Mouse (Mus musculus) midbrain, embryonic 15.5 days (tissue): ENCODE measurements around the gene Fsip1. TPM values are rescaled to one million over a fixed set of nuclear protein-coding genes. Genes with fewer than 3 reads are reported as not detected.

Experiments
- ATAC-seq: fragments of 200-750 bp; cut with Nextera tagmentation; replicated peaks from 2 replicates; pipeline ENCODE4 v1.8.0; 2017; ENCODE audit warnings: moderate TSS enrichment
- H3K27ac ChIP-seq: fragments of 300-500 bp; sonication (generic); 2 replicates; pipeline ENCODE4 v1.5.1; 2015; ENCODE audit warnings: mild to moderate bottlenecking, inconsistent platforms
- H3K27me3 ChIP-seq: fragments of 300-500 bp; sonication (generic); replicated peaks from 2 replicates; pipeline ENCODE4 v1.6.1; 2015; ENCODE audit warnings: inconsistent platforms
- H3K36me3 ChIP-seq: fragments of 300-500 bp; sonication (generic); replicated peaks from 2 replicates; pipeline ENCODE4 v1.6.1; 2015; ENCODE audit warnings: inconsistent platforms
- H3K4me1 ChIP-seq: fragments of 300-500 bp; sonication (generic); 2 replicates; pipeline ENCODE4 v1.6.1; 2015; ENCODE audit warnings: inconsistent platforms
- H3K4me2 ChIP-seq: fragments of 300-500 bp; sonication (generic); 2 replicates; pipeline ENCODE4 v1.6.1; 2015; ENCODE audit warnings: inconsistent platforms, mild to moderate bottlenecking, moderate library complexity
- H3K4me3 ChIP-seq: fragments of 300-500 bp; sonication (generic); 2 replicates; pipeline ENCODE4 v1.5.1; 2015; ENCODE audit warnings: mild to moderate bottlenecking, inconsistent platforms
- H3K9ac ChIP-seq: fragments of 300-500 bp; sonication (generic); 2 replicates; pipeline ENCODE4 v1.6.1; 2015; ENCODE audit warnings: mild to moderate bottlenecking, inconsistent platforms
- H3K9me3 ChIP-seq: fragments of 300-500 bp; sonication (generic); 2 replicates; pipeline ENCODE4 v1.6.1; 2016; ENCODE audit warnings: inconsistent platforms
- WGBS: fragments of 180-500 bp; shearing (Covaris S2); methylation state at CpG from one replicate; pipeline ENCODE4 v1.1.7; 2015; ENCODE audit warnings: mixed read lengths; 5-methylcytosine and 5-hydroxymethylcytosine counted together
- polyA plus RNA-seq: library from polyadenylated mRNA; unstranded; fragments of >200 nt; fragmentation: Nextera tagmentation; extraction: Ambion mirVana; gene quantifications from 2 replicates; pipeline ENCODE4 v1.2.1, GENCODE M21; 2015

Gene Fsip1
- polyA plus RNA-seq, 1 experiment from 2014 or later: 3.0 TPM

GRCm38 (mm10) chr2:118137071-118137470, 119.7 kb downstream of the Fsip1 start:
- no peak overlapping the region for H3K4me3 ChIP-seq
- ATAC-seq: no peak
- no peak overlapping the region for H3K27ac ChIP-seq
- 90% methylated on average over 9 of the region's 9 CpGs for WGBS
- H3K36me3 ChIP-seq: no peaks in the 10 kb centered on the region
- H3K9me3 ChIP-seq: no peaks in the 10 kb centered on the region
- no peak overlapping the region for H3K4me2 ChIP-seq
- no peaks in the 10 kb centered on the region for H3K27me3 ChIP-seq
- no peaks in the 10 kb centered on the region for H3K4me1 ChIP-seq
- no peak overlapping the region for H3K9ac ChIP-seq

GRCm38 (mm10) chr2:118128313-118128712, 128.5 kb downstream of the Fsip1 start:
- no peak overlapping the region for H3K9ac ChIP-seq
- no peaks in the 10 kb centered on the region for H3K27me3 ChIP-seq
- H3K4me3 ChIP-seq: no peak overlapping the region
- 74% methylated on average over 3 of the region's 3 CpGs for WGBS
- H3K9me3 ChIP-seq: no peaks in the 10 kb centered on the region
- H3K36me3 ChIP-seq: no peaks in the 10 kb centered on the region
- ATAC-seq: no peak
- no peak overlapping the region for H3K4me2 ChIP-seq
- H3K27ac ChIP-seq: no peak overlapping the region
- H3K4me1 ChIP-seq: peaks cover 3% of the 10 kb centered on the region; the same call in 1 of the 2 replicates

GRCm38 (mm10) chr2:118127516-118128288, 129.1 kb downstream of the Fsip1 start:
- Histone ChIP-seq H3K27me3 (no peaks in the 10 kb centered on the region), H3K4me1 (peaks cover 3% of the 10 kb centered on the region; the same call in 1 of the 2 replicates), H3K4me2 (no peak overlapping the region), H3K4me3 (no peak overlapping the region), H3K9me3 (no peaks in the 10 kb centered on the region), H3K36me3 (no peaks in the 10 kb centered on the region), H3K27ac (no peak overlapping the region), H3K9ac (no peak overlapping the region)
- no peak for ATAC-seq
- WGBS: 89% methylated on average over 5 of the region's 5 CpGs

GRCm38 (mm10) chr2:118125943-118126470, 130.8 kb downstream of the Fsip1 start:
- no peaks in the 10 kb centered on the region for H3K36me3 ChIP-seq
- no peak overlapping the region for H3K4me3 ChIP-seq
- H3K4me1 ChIP-seq: peaks cover 3% of the 10 kb centered on the region; the same call in 1 of the 2 replicates
- no peak overlapping the region for H3K27ac ChIP-seq
- H3K27me3 ChIP-seq: no peaks in the 10 kb centered on the region
- H3K4me2 ChIP-seq: no peak overlapping the region
- H3K9ac ChIP-seq: no peak overlapping the region
- H3K9me3 ChIP-seq: no peaks in the 10 kb centered on the region
- ATAC-seq: no peak
- 53% methylated on average over 7 of the region's 7 CpGs for WGBS

GRCm38 (mm10) chr2:118125211-118125939, 131.4 kb downstream of the Fsip1 start:
- ATAC-seq: no peak
- Histone ChIP-seq H3K4me2 (no peak overlapping the region), H3K9ac (no peak overlapping the region), H3K4me1 (peaks cover 3% of the 10 kb centered on the region; the same call in 1 of the 2 replicates), H3K4me3 (no peak overlapping the region), H3K27ac (no peak overlapping the region), H3K27me3 (no peaks in the 10 kb centered on the region), H3K9me3 (no peaks in the 10 kb centered on the region), H3K36me3 (no peaks in the 10 kb centered on the region)
- 68% methylated on average over 11 of the region's 11 CpGs for whole genome bisulfite sequencing

- H3K4me3 ChIP-seq: no peak overlapping the region
- peaks cover 3% of the 10 kb centered on the region; the same call in 1 of the 2 replicates for H3K4me1 ChIP-seq
- H3K9me3 ChIP-seq: no peaks in the 10 kb centered on the region
- no peak for ATAC-seq
- no peaks in the 10 kb centered on the region for H3K36me3 ChIP-seq
- H3K27ac ChIP-seq: no peak overlapping the region
- no peak overlapping the region for H3K9ac ChIP-seq
- H3K27me3 ChIP-seq: no peaks in the 10 kb centered on the region
- no peak overlapping the region for H3K4me2 ChIP-seq
- 85% methylated on average over 7 of the region's 7 CpGs for WGBS
Observed at GRCm38 (mm10) chr2:118124437-118124836, 132.3 kb downstream of the Fsip1 start.

GRCm38 (mm10) chr2:118123743-118124142, 133.0 kb downstream of the Fsip1 start:
- no peaks in the 10 kb centered on the region for H3K9me3 ChIP-seq
- peaks cover 3% of the 10 kb centered on the region; the same call in 1 of the 2 replicates for H3K4me1 ChIP-seq
- no peaks in the 10 kb centered on the region for H3K27me3 ChIP-seq
- no peak overlapping the region for H3K4me3 ChIP-seq
- H3K4me2 ChIP-seq: no peak overlapping the region
- no peak overlapping the region for H3K9ac ChIP-seq
- WGBS: 83% methylated on average over 9 of the region's 9 CpGs
- ATAC-seq: no peak
- H3K36me3 ChIP-seq: no peaks in the 10 kb centered on the region
- no peak overlapping the region for H3K27ac ChIP-seq

GRCm38 (mm10) chr2:118122291-118122690, 134.5 kb downstream of the Fsip1 start:
- ATAC-seq: no peak
- Histone ChIP-seq H3K36me3 (no peaks in the 10 kb centered on the region), H3K4me2 (no peak overlapping the region), H3K9ac (no peak overlapping the region), H3K27ac (no peak overlapping the region), H3K27me3 (no peaks in the 10 kb centered on the region), H3K9me3 (no peaks in the 10 kb centered on the region), H3K4me1 (peaks cover 3% of the 10 kb centered on the region; the same call in 1 of the 2 replicates), H3K4me3 (no peak overlapping the region)
- WGBS: 94% methylated on average over 6 of the region's 6 CpGs

GRCm38 (mm10) chr2:118120751-118121150, 136.0 kb downstream of the Fsip1 start:
- Histone ChIP-seq H3K4me3 (no peak overlapping the region), H3K9ac (no peak overlapping the region), H3K27ac (no peak overlapping the region), H3K27me3 (no peaks in the 10 kb centered on the region), H3K4me1 (0 out of 2 replicates have a peak, but pooled peaks cover 5% of the 10 kb centered on the region), H3K9me3 (no peaks in the 10 kb centered on the region), H3K4me2 (no peak overlapping the region), H3K36me3 (no peaks in the 10 kb centered on the region)
- 92% methylated on average over 7 of the region's 7 CpGs for WGBS
- ATAC-seq: no peak

- Histone ChIP-seq H3K27me3 (no peaks in the 10 kb centered on the region), H3K9ac (no peak overlapping the region), H3K4me2 (no peak overlapping the region), H3K4me3 (no peak overlapping the region), H3K9me3 (no peaks in the 10 kb centered on the region), H3K27ac (no peak overlapping the region), H3K4me1 (0 out of 2 replicates have a peak, but pooled peaks cover 9% of the 10 kb centered on the region), H3K36me3 (no peaks in the 10 kb centered on the region)
- WGBS: 94% methylated on average over 11 of the region's 11 CpGs
- ATAC-seq: no peak
Observed at GRCm38 (mm10) chr2:118120095-118120494, 136.7 kb downstream of the Fsip1 start.

- no peak overlapping the region for H3K4me3 ChIP-seq
Observed at GRCm38 (mm10) chr2:118119684-118120083, 137.1 kb downstream of the Fsip1 start.

GRCm38 (mm10) chr2:118118515-118118914, 138.3 kb downstream of the Fsip1 start:
- ATAC-seq: no peak
- no peak overlapping the region for H3K4me3 ChIP-seq

More at GRCm38 (mm10) chr2:118119684-118120083, 137.1 kb downstream of the Fsip1 start:
- no peak overlapping the region for H3K9ac ChIP-seq
- H3K9me3 ChIP-seq: no peaks in the 10 kb centered on the region
- no peaks in the 10 kb centered on the region for H3K36me3 ChIP-seq
- WGBS: 96% methylated on average over 12 of the region's 12 CpGs
- H3K27me3 ChIP-seq: no peaks in the 10 kb centered on the region
- ATAC-seq: no peak
- no peak overlapping the region for H3K4me2 ChIP-seq
- 0 out of 2 replicates have a peak, but pooled peaks cover 12% of the 10 kb centered on the region for H3K4me1 ChIP-seq
- H3K27ac ChIP-seq: no peak overlapping the region

More at GRCm38 (mm10) chr2:118118515-118118914, 138.3 kb downstream of the Fsip1 start:
- no peak overlapping the region for H3K27ac ChIP-seq
- no peaks in the 10 kb centered on the region for H3K9me3 ChIP-seq
- 0 out of 2 replicates have a peak, but pooled peaks cover 13% of the 10 kb centered on the region for H3K4me1 ChIP-seq
- H3K27me3 ChIP-seq: no peaks in the 10 kb centered on the region
- no peaks in the 10 kb centered on the region for H3K36me3 ChIP-seq
- H3K4me2 ChIP-seq: no peak overlapping the region
- no peak overlapping the region for H3K9ac ChIP-seq
- 87% methylated on average over 7 of the region's 7 CpGs for WGBS
